Mouse (Mus musculus) myocyte (in vitro differentiated cells): ENCODE results near the gene Scn3b. TPM values are rescaled to one million over a fixed set of nuclear protein-coding genes. Genes with fewer than 3 reads are reported as not detected.
A peak's percentile ranks its signal among the peaks of the same experiment; 100 is the strongest.

Experiments used
- H3K27me3 ChIP-seq: one replicate; pipeline ENCODE4 v1.6.1; 2011; ENCODE audit not compliant: control insufficient read depth, insufficient read depth, insufficient read length
- H3K36me3 ChIP-seq: one replicate; pipeline ENCODE4 v1.6.1; 2011; ENCODE audit not compliant: control insufficient read depth, insufficient read depth
- H3K4me2 ChIP-seq: one replicate; pipeline ENCODE4 v1.6.1; 2011; ENCODE audit warnings: low read depth, control low read depth
- H3K4me3 ChIP-seq: one replicate; pipeline ENCODE4 v1.5.1; 2011; ENCODE audit warnings: mild to moderate bottlenecking, control low read depth, moderate library complexity
- H3K79me2 ChIP-seq: one replicate; pipeline ENCODE4 v1.6.1; 2011; ENCODE audit not compliant: control insufficient read depth, insufficient read depth
- H3ac ChIP-seq: one replicate; pipeline ENCODE4 v1.6.1; 2011; ENCODE audit not compliant: control insufficient read depth, insufficient read length
- CEBPB ChIP-seq: IDR thresholded peaks from 2 replicates; pipeline ENCODE4 v1.6.1; 2011; ENCODE audit warnings: mild to moderate bottlenecking, moderate library complexity; ENCODE audit not compliant: poor library complexity, insufficient read depth, severe bottlenecking
- E2F4 ChIP-seq: IDR thresholded peaks from one replicate; pipeline ENCODE4 v1.6.1; 2011; ENCODE audit warnings: mild to moderate bottlenecking, control low read depth, moderate library complexity; ENCODE audit not compliant: insufficient read depth
- MAX ChIP-seq: IDR thresholded peaks from one replicate; pipeline ENCODE4 v1.6.1; 2011; ENCODE audit warnings: low read depth, mild to moderate bottlenecking, control low read depth
- MYOD1 ChIP-seq, 3 experiments: IDR thresholded peaks; one replicate each; pipeline ENCODE4 v1.6.1; 2011; ENCODE audit warnings: control low read depth in 2 of 3, low read depth in 2 of 3, mild to moderate bottlenecking in 2 of 3, moderate library complexity in 1 of 3; ENCODE audit not compliant: insufficient read length in 2 of 3, control insufficient read depth in 1 of 3
- MYOG ChIP-seq, 3 experiments: IDR thresholded peaks; one replicate each; pipeline ENCODE4 v1.6.1; 2011; ENCODE audit warnings: control low read depth in 2 of 3, low read depth in 2 of 3, mild to moderate bottlenecking in 2 of 3; ENCODE audit not compliant: insufficient read length in 2 of 3, control insufficient read depth in 1 of 3, insufficient read depth in 1 of 3
- POLR2A ChIP-seq: IDR thresholded peaks from one replicate; pipeline ENCODE4 v1.6.1; 2011; ENCODE audit warnings: low read depth, mild to moderate bottlenecking, control low read depth, moderate library complexity; ENCODE audit not compliant: insufficient read length
- POLR2AphosphoS2 ChIP-seq: IDR thresholded peaks from one replicate; pipeline ENCODE4 v1.6.1; 2011; ENCODE audit warnings: low read depth, control low read depth; ENCODE audit not compliant: insufficient read length
- REST ChIP-seq: IDR thresholded peaks from one replicate; pipeline ENCODE4 v1.6.1; 2011; ENCODE audit warnings: mild to moderate bottlenecking, control low read depth, moderate library complexity; ENCODE audit not compliant: insufficient read depth, insufficient read length
- SRF ChIP-seq: IDR thresholded peaks from one replicate; pipeline ENCODE4 v1.6.1; 2011; ENCODE audit warnings: low read depth; ENCODE audit not compliant: control insufficient read depth, insufficient read length
- TCF12 ChIP-seq: IDR thresholded peaks from one replicate; pipeline ENCODE4 v1.6.1; 2011; ENCODE audit warnings: mild to moderate bottlenecking, control low read depth; ENCODE audit not compliant: poor library complexity, insufficient read depth, severe bottlenecking
- TCF3 ChIP-seq: IDR thresholded peaks from one replicate; pipeline ENCODE4 v1.6.1; 2011; ENCODE audit warnings: low read depth, control low read depth; ENCODE audit not compliant: insufficient read length
- USF1 ChIP-seq: IDR thresholded peaks from one replicate; pipeline ENCODE4 v1.6.1; 2011; ENCODE audit warnings: low read depth, mild to moderate bottlenecking, control low read depth, moderate library complexity
- polyA plus RNA-seq: library from polyadenylated mRNA; unstranded; fragments of >200 nt; fragmentation: generic; extraction: Trizol; gene quantifications from one replicate; pipeline ENCODE4 v1.2.1, GENCODE M21; 2012; ENCODE audit warnings: missing spikeins

Gene Scn3b
- polyA plus RNA-seq = 0.38 TPM

GRCm38 (mm10) chr9:40269103-40269861 lies at the start of gene Scn3b:
Scn3b (plus strand) TSS chr9:40269217.
- H3ac ChIP-seq = no peak within 1 kb of the TSS
- no peaks in the 10 kb centered on the region for H3K36me3 ChIP-seq
- H3K27me3 ChIP-seq = no peaks in the 10 kb centered on the region
- H3K79me2 ChIP-seq = no peaks in the 10 kb centered on the region
- no peak within 1 kb of the TSS for H3K4me3 ChIP-seq
- peak within 1 kb of the TSS; percentile 18 for H3K4me2 ChIP-seq
- TF ChIP-seq CEBPB = no peak
- peak; percentile 88 for TF ChIP-seq REST

GRCm38 (mm10) chr9:40224289-40224688 lies 44.7 kb upstream of the Scn3b start:
- no peak overlapping the region for H3K4me2 ChIP-seq
- H3K4me3 ChIP-seq = no peak overlapping the region
- TF ChIP-seq TCF12 (no peak), POLR2AphosphoS2 (no peak), TCF3 (no peak), USF1 (no peak)
- no peak overlapping the region for H3ac ChIP-seq
- H3K27me3 ChIP-seq = peaks cover 11% of the 10 kb centered on the region
- H3K79me2 ChIP-seq = no peaks in the 10 kb centered on the region
- H3K36me3 ChIP-seq = no peaks in the 10 kb centered on the region

GRCm38 (mm10) chr9:40227874-40228789 lies 40.9 kb upstream of the Scn3b start:
- Histone ChIP-seq H3K4me3 (no peak overlapping the region), H3K27me3 (peaks cover 11% of the 10 kb centered on the region), H3ac (no peak overlapping the region), H3K36me3 (no peaks in the 10 kb centered on the region), H3K79me2 (no peaks in the 10 kb centered on the region), H3K4me2 (no peak overlapping the region)
- TF ChIP-seq MYOD1 (IDR thresholded peaks at IDR 0.05; ENCODE audit: control insufficient read depth in 1 of 3, insufficient read length in 2 of 3, low read depth in 2 of 3) (peak in 2 of 3 experiments; percentile 34 to 71), CEBPB (no peak), MYOG (IDR thresholded peaks at IDR 0.05; ENCODE audit: control insufficient read depth in 1 of 3, insufficient read depth in 1 of 3, insufficient read length in 2 of 3, low read depth in 2 of 3) (peak in 1 of 3 experiments; percentile 22)

GRCm38 (mm10) chr9:40228804-40229331 lies 40.1 kb upstream of the Scn3b start:
- peaks cover 11% of the 10 kb centered on the region for H3K27me3 ChIP-seq
- H3K36me3 ChIP-seq = no peaks in the 10 kb centered on the region
- TF ChIP-seq REST (no peak), TCF3 (no peak), MYOG (IDR thresholded peaks at IDR 0.05; ENCODE audit: control insufficient read depth in 1 of 3, insufficient read depth in 1 of 3, insufficient read length in 2 of 3, low read depth in 2 of 3) (no peak), TCF12 (no peak), SRF (no peak), POLR2AphosphoS2 (no peak), POLR2A (no peak), MYOD1 (IDR thresholded peaks at IDR 0.05; ENCODE audit: control insufficient read depth in 1 of 3, insufficient read length in 2 of 3, low read depth in 2 of 3) (no peak), E2F4 (no peak), CEBPB (no peak), MAX (no peak), USF1 (no peak)
- no peaks in the 10 kb centered on the region for H3K79me2 ChIP-seq
- H3K4me2 ChIP-seq = no peak overlapping the region
- H3K4me3 ChIP-seq = no peak overlapping the region
- no peak overlapping the region for H3ac ChIP-seq

- H3K79me2 ChIP-seq = no peaks in the 10 kb centered on the region
- no peaks in the 10 kb centered on the region for H3K36me3 ChIP-seq
- no peak overlapping the region for H3ac ChIP-seq
- no peak overlapping the region for H3K4me2 ChIP-seq
- H3K4me3 ChIP-seq = no peak overlapping the region
- no peak for TF ChIP-seq SRF
- TF ChIP-seq MYOG (IDR thresholded peaks at IDR 0.05; ENCODE audit: control insufficient read depth in 1 of 3, insufficient read depth in 1 of 3, insufficient read length in 2 of 3, low read depth in 2 of 3) = no peak
- no peak for TF ChIP-seq TCF3
- no peak for TF ChIP-seq CEBPB
- TF ChIP-seq TCF12 = peak; percentile 45
- TF ChIP-seq MYOD1 (IDR thresholded peaks at IDR 0.05; ENCODE audit: control insufficient read depth in 1 of 3, insufficient read length in 2 of 3, low read depth in 2 of 3) = peak; percentile 37 to 79 (median 62)
- peaks cover 11% of the 10 kb centered on the region for H3K27me3 ChIP-seq
Measured at GRCm38 (mm10) chr9:40229479-40229878, 39.5 kb upstream of the Scn3b start.
